Mouse (Mus musculus) CH12.LX (cell line): ENCODE measurements around the gene Dzank1. TPM values are rescaled to one million over a fixed set of nuclear protein-coding genes. Genes with fewer than 3 reads are reported as not detected.

Experiments used
- DNase-seq: peaks from one replicate; pipeline ENCODE4 v3.0.0-alpha.2; 2013; ENCODE audit errors: extremely low read depth
- H3K27ac ChIP-seq: 2 replicates; pipeline ENCODE4 v1.5.1; 2012; ENCODE audit warnings: low read depth, mild to moderate bottlenecking, control low read depth, moderate library complexity; ENCODE audit not compliant: insufficient read depth
- H3K27me3 ChIP-seq: replicated peaks from 2 replicates; pipeline ENCODE3; 2012; ENCODE audit warnings: inconsistent platforms
- H3K36me3 ChIP-seq, 2 experiments: replicated peaks in 1 of 2; 2 replicates each; pipeline versions ENCODE3 to v1.6.1; 2012; ENCODE audit warnings: inconsistent platforms in 1 of 2, low read length in 1 of 2, mild to moderate bottlenecking in 1 of 2, mixed read lengths in 1 of 2, moderate library complexity in 1 of 2; ENCODE audit not compliant: control insufficient read depth in 1 of 2, insufficient read depth in 1 of 2
- H3K4me1 ChIP-seq, 2 experiments: 2 replicates each; pipeline ENCODE4 v1.6.1; 2012; ENCODE audit warnings: inconsistent platforms in 1 of 2, moderate library complexity in 1 of 2; ENCODE audit not compliant: insufficient read depth in 2 of 2, control insufficient read depth in 1 of 2
- H3K4me2 ChIP-seq: 2 replicates; pipeline ENCODE4 v1.6.1; 2012; ENCODE audit warnings: low read depth, mild to moderate bottlenecking, control low read depth; ENCODE audit not compliant: poor library complexity, insufficient read depth, severe bottlenecking
- H3K4me3 ChIP-seq, 3 experiments: fragments of 150-350 bp in 1 of 3; sonication (generic) in 1 of 3; replicated peaks in 1 of 3; 2 replicates each; pipeline versions ENCODE3 to v1.5.1; 2011 to 2012; ENCODE audit warnings: low read depth in 2 of 3, low read length in 2 of 3, mild to moderate bottlenecking in 2 of 3, moderate library complexity in 2 of 3, control low read depth in 1 of 3, improper control_type of control experiment in 1 of 3, inconsistent platforms in 1 of 3, mixed read lengths in 1 of 3; ENCODE audit not compliant: poor library complexity in 1 of 3
- H3K79me2 ChIP-seq: replicated peaks from 2 replicates; pipeline ENCODE4 v1.6.1; 2012; ENCODE audit warnings: mild to moderate bottlenecking, moderate library complexity; ENCODE audit not compliant: control insufficient read depth, poor library complexity, insufficient read depth, severe bottlenecking; ENCODE audit errors: extremely low read depth
- H3K9ac ChIP-seq: 2 replicates; pipeline ENCODE4 v1.6.1; 2012; ENCODE audit warnings: low read depth, mild to moderate bottlenecking, control low read depth, moderate library complexity; ENCODE audit not compliant: insufficient read depth
- H3K9me3 ChIP-seq: replicated peaks from 2 replicates; pipeline ENCODE3; 2012; ENCODE audit warnings: low read length, inconsistent platforms, mixed read lengths
- BHLHE40 ChIP-seq: IDR thresholded peaks from 2 replicates; pipeline ENCODE4 v1.6.1; 2011; ENCODE audit warnings: mild to moderate bottlenecking, low read depth, low read length, improper control_type of control experiment
- CTCF ChIP-seq, 2 experiments: IDR thresholded peaks in 1 of 2; conservative IDR thresholded peaks in 1 of 2; 2 replicates each; pipeline ENCODE4 v1.5.1; 2011 to 2012; ENCODE audit warnings: low read depth in 2 of 2, low read length in 2 of 2, improper control_type of control experiment in 1 of 2, inconsistent platforms in 1 of 2, mild to moderate bottlenecking in 1 of 2, moderate library complexity in 1 of 2
- E2F4 ChIP-seq: IDR thresholded peaks from 2 replicates; pipeline ENCODE4 v1.6.1; 2011; ENCODE audit warnings: low read depth, low read length, improper control_type of control experiment; ENCODE audit not compliant: insufficient replicate concordance
- ELF1 ChIP-seq: IDR thresholded peaks from 2 replicates; pipeline ENCODE4 v1.6.1; 2014; ENCODE audit warnings: low read depth, mild to moderate bottlenecking, inconsistent platforms, low read length, improper control_type of control experiment
- ETS1 ChIP-seq: conservative IDR thresholded peaks from 2 replicates; pipeline ENCODE4 v1.6.1; 2012; ENCODE audit warnings: low read depth, mild to moderate bottlenecking, inconsistent platforms, low read length, improper control_type of control experiment, moderate library complexity
- IRF4 ChIP-seq: IDR thresholded peaks from 2 replicates; pipeline ENCODE4 v1.6.1; 2014; ENCODE audit warnings: low read depth, mild to moderate bottlenecking, inconsistent platforms, low read length, improper control_type of control experiment
- JUN ChIP-seq: IDR thresholded peaks from 2 replicates; pipeline ENCODE4 v1.6.1; 2011; ENCODE audit warnings: low read depth, mild to moderate bottlenecking, low read length, improper control_type of control experiment, moderate library complexity; ENCODE audit not compliant: insufficient read depth
- JUND ChIP-seq: conservative IDR thresholded peaks from 2 replicates; pipeline ENCODE4 v1.6.1; 2011; ENCODE audit warnings: low read depth, low read length, improper control_type of control experiment
- KAT2A ChIP-seq: IDR thresholded peaks from 2 replicates; pipeline ENCODE4 v1.6.1; 2012; ENCODE audit warnings: low read length, improper control_type of control experiment, inconsistent platforms; ENCODE audit not compliant: insufficient replicate concordance
- MAFK ChIP-seq: IDR thresholded peaks from 2 replicates; pipeline ENCODE4 v1.6.1; 2011; ENCODE audit warnings: low read length, improper control_type of control experiment; ENCODE audit not compliant: insufficient replicate concordance
- MAX ChIP-seq: IDR thresholded peaks from 2 replicates; pipeline ENCODE4 v1.6.1; 2011; ENCODE audit warnings: low read length, improper control_type of control experiment
- MXI1 ChIP-seq: IDR thresholded peaks from 2 replicates; pipeline ENCODE4 v1.6.1; 2011; ENCODE audit warnings: mild to moderate bottlenecking, low read depth, low read length, improper control_type of control experiment
- PAX5 ChIP-seq: IDR thresholded peaks from 2 replicates; pipeline ENCODE4 v1.6.1; 2012; ENCODE audit warnings: low read length, inconsistent platforms, mixed read lengths
- RAD21 ChIP-seq: IDR thresholded peaks from 2 replicates; pipeline ENCODE4 v1.6.1; 2011; ENCODE audit warnings: low read depth, mild to moderate bottlenecking, low read length, improper control_type of control experiment, moderate library complexity
- RCOR1 ChIP-seq: conservative IDR thresholded peaks from 2 replicates; pipeline ENCODE4 v1.6.1; 2012; ENCODE audit warnings: low read depth, mild to moderate bottlenecking, inconsistent platforms, low read length, improper control_type of control experiment
- SIN3A ChIP-seq: IDR thresholded peaks from 2 replicates; pipeline ENCODE4 v1.6.1; 2012; ENCODE audit warnings: low read length, improper control_type of control experiment, inconsistent platforms
- SMC3 ChIP-seq: IDR thresholded peaks from 2 replicates; pipeline ENCODE4 v1.6.1; 2011; ENCODE audit warnings: low read depth, low read length, improper control_type of control experiment
- TCF12 ChIP-seq: IDR thresholded peaks from 2 replicates; pipeline ENCODE4 v1.6.1; 2014; ENCODE audit warnings: low read depth, mild to moderate bottlenecking, inconsistent platforms, low read length, improper control_type of control experiment
- USF1 ChIP-seq: IDR thresholded peaks from 2 replicates; pipeline ENCODE4 v1.6.1; 2014; ENCODE audit warnings: low read depth, mild to moderate bottlenecking, inconsistent platforms, low read length, improper control_type of control experiment
- ZC3H11A ChIP-seq: IDR thresholded peaks from 2 replicates; pipeline ENCODE4 v1.6.1; 2012; ENCODE audit warnings: low read depth, mild to moderate bottlenecking, inconsistent platforms, low read length, improper control_type of control experiment
- dilution Hi-C: fragments of 300-500 bp; cut with MboI; formaldehyde crosslinking; loops from 2 replicates; pipeline ENCODE4 v1.14.3; 2020; ENCODE audit warnings: low sequenced_read_pairs; ENCODE audit not compliant: extremely low pct_unique_long_range_greater_than_20kb, extremely low pct_ligation_motif_present
- in situ Hi-C: fragments of 300-500 bp; cut with MboI; formaldehyde crosslinking; loops from 3 replicates; pipeline ENCODE4 v1.14.3; 2019; ENCODE audit warnings: low sequenced_read_pairs, low pct_ligation_motif_present, low pct_unique_long_range_greater_than_20kb, mixed read lengths
- polyA plus RNA-seq: library from polyadenylated mRNA; unstranded; fragments of >175 nt; gene quantifications from 2 replicates; pipeline ENCODE4 v1.2.1, GENCODE M21; 2012; ENCODE audit warnings: low read depth; ENCODE audit not compliant: insufficient read length
- total RNA-seq, 2 experiments: library from RNA; depleted of rRNA; stranded (reverse); fragments of 300-350 nt in 1 of 2; fragments of >200 nt in 1 of 2; gene quantifications; 2 replicates each; pipeline ENCODE4 v1.2.3; 2012 to 2014

Dzank1 gene
- total and polyA plus RNA-seq, 3 experiments: 0.08 to 0.29 (median 0.08) TPM

DNA sequence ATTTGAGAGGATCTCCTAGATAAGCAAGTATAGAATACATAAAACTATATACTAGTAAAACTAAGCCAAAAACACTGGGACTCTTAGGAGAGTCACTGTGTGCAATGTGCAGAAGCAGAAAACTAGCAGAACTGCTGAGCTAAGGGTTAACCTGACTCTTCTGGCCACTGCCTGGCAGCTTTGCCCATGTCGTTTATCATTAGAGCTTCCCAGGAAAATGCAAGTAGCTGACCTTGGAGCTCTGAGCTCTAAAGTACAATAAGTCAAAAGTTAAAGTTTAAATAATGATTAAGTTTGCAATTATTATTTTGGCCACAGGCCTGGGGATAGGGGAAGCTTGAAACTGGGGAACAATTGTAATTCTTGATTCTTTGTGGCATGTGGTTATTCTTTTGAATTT, 18.3 kb upstream of the Dzank1 start:
- dilution Hi-C loops: no loop called here
- no peak overlapping the region for H3K4me3 ChIP-seq
- no peaks in the 10 kb centered on the region for H3K27me3 ChIP-seq
- H3K9me3 ChIP-seq: no peaks in the 10 kb centered on the region
- H3K4me1 ChIP-seq: peaks cover 7 to 12% of the 10 kb centered on the region in 2 experiments
- DNase-seq: no peak
- no peak for TF ChIP-seq MAX
- TF ChIP-seq CTCF (conservative IDR thresholded peaks at IDR 0.05 in 1 of 2, IDR thresholded peaks at IDR 0.05 in 1 of 2; ENCODE audit: low read depth in 2 of 2, low read length in 2 of 2): no peak
- TF ChIP-seq, all 38 proteins: peak for 0
- Histone ChIP-seq H3K27ac (no peak overlapping the region), H3K79me2 (no peaks in the 10 kb centered on the region), H3K4me2 (no peak overlapping the region), H3K36me3 (peaks cover 0 to 10% of the 10 kb centered on the region in 2 experiments), H3K9ac (no peak overlapping the region)
- in situ Hi-C loops: no loop called here

DNA sequence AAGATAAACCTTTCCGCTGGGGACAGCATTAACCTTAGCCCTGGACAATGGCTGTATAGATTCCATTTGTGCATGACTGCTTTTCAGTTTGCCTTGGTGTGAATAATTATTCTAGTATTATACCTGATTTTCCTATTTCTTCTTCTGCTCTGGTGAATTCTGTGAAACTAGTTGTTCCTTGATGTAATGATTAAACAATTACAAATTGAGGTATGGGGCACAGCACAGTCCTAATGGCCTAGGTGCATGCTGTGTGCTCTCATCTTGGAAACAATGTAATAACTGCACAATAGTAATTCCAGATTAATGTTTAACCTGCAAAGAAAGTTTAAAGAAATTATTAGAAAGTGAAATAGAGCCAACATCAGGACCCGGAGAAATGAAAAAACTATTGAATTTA, 17.8 kb upstream of the Dzank1 start:
- Histone ChIP-seq H3K27me3 (no peaks in the 10 kb centered on the region), H3K4me1 (peaks cover 7 to 12% of the 10 kb centered on the region in 2 experiments), H3K79me2 (no peaks in the 10 kb centered on the region), H3K9me3 (no peaks in the 10 kb centered on the region), H3K27ac (no peak overlapping the region), H3K9ac (no peak overlapping the region), H3K4me2 (no peak overlapping the region), H3K36me3 (peaks cover 0 to 13% of the 10 kb centered on the region in 2 experiments), H3K4me3 (no peak overlapping the region)
- no peak for DNase-seq
- TF ChIP-seq SIN3A (no peak), RAD21 (no peak), JUN (no peak), MAFK (no peak), JUND (no peak), CTCF (conservative IDR thresholded peaks at IDR 0.05 in 1 of 2, IDR thresholded peaks at IDR 0.05 in 1 of 2; ENCODE audit: low read depth in 2 of 2, low read length in 2 of 2) (no peak), BHLHE40 (no peak), TCF12 (no peak)
- in situ Hi-C loops: no loop called here
- dilution Hi-C loops: no loop called here

DNA sequence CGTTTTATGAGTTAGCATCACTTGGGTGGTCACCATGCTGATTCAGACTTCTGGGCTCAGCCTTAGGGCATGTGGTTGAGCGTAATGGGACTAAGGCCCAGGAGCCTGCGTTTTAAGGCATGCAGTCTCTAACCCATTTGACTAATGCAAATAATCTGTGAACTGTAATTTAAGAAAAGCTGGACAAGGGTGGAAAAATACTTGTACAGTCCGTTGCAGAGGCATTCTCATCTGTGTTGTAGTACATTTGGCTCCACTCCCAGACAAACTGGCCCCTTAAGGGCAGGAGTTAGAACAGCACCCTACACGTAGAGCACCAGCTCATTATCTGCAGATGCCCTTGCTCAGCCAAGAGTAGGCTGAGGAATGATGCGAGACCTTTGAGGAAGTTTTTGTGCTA, 17.4 kb upstream of the Dzank1 start:
- dilution Hi-C loops: no loop called here
- Histone ChIP-seq H3K4me3 (no peak overlapping the region), H3K27me3 (no peaks in the 10 kb centered on the region), H3K9me3 (no peaks in the 10 kb centered on the region), H3K4me2 (no peak overlapping the region), H3K9ac (no peak overlapping the region), H3K36me3 (peaks cover under 1 to 18% of the 10 kb centered on the region in 2 experiments), H3K27ac (no peak overlapping the region), H3K4me1 (peaks cover 7 to 12% of the 10 kb centered on the region in 2 experiments), H3K79me2 (no peaks in the 10 kb centered on the region)
- no peak for DNase-seq
- in situ Hi-C loops: no loop called here
- TF ChIP-seq ELF1: no peak
- no peak for TF ChIP-seq PAX5
- TF ChIP-seq SMC3: no peak
- TF ChIP-seq ZC3H11A: no peak
- TF ChIP-seq KAT2A: no peak
- no peak for TF ChIP-seq IRF4
- TF ChIP-seq RCOR1: no peak
- TF ChIP-seq MXI1: no peak
- TF ChIP-seq E2F4: no peak
- TF ChIP-seq USF1: no peak
- TF ChIP-seq SIN3A: no peak
- no peak for TF ChIP-seq ETS1
